9 mouse cellular contexts compared by ENCODE assay signal in the genomic region with DNA sequence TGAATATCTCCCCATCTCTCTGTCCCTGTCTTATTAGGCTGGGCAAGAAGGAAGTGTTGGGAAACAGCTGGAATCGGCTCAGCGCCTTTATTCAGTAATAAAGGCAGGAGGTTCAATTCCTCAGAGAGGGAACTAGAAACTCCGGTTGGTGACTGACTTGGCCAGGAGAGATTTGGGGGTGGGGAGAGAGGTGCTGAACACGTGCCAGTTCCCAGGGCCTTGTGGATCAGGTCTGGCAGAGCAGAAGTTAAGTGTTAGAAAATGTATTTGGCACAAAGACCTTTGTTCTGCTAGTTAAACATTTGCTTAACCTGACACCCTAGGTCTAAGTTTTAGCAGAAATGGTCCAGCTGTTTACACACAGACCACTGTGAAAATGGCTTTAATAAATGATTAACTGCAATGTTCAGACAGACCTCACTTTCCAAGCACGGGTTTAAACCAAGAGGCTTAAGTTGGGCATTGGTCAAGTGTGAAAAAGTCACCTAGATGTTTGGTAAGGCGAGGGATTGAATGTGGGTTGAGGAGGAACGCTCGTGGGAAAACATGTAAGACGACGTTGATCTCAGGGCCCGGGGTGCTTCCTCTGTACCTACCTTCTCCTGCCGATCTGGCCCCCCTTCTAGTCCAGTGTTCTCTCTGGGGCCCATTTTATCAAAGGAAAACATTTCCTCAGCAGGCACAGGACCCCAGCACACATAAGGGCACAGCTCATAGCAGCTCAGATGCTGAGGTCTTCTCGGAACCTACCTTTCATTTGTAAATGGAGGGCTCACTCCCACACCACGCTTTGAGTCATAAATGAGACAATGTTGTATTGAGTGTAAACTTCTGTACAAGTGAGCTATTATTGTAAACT. TPM values are rescaled to one million over a fixed set of nuclear protein-coding genes. Genes with fewer than 3 reads are reported as not detected.
A peak's percentile ranks its signal among the peaks of the same experiment; 100 is the strongest.
DNase-seq lines count a peak whose midpoint lies in the region; ATAC-seq lines count a peak whose summit lies in the region.
"Had no signal": no experiment of that assay in that cellular context is flagged by ENCODE, and none has a peak within 500 bp of the region (broad histone marks: within the 10 kb centered on the region; RNA-seq: fewer than 3 reads in every experiment).

No protein-coding gene starts in this region.

- no peak overlapping the region for H3K4me3 ChIP-seq in limb, embryonic 12.5 days (replicated peaks)
- H3K4me3 ChIP-seq in stomach, embryonic 15.5 days (replicated peaks) = no peak overlapping the region
- H3K4me3 ChIP-seq: erythroblast, embryonic 14.5 days had no signal

- H3K4me2 ChIP-seq in limb, embryonic 12.5 days = no peak overlapping the region
- H3K4me2 ChIP-seq in stomach, embryonic 15.5 days = peak overlapping the region; percentile 15; the same call in 1 of the 2 replicates

- H3K36me3 ChIP-seq in limb, embryonic 12.5 days = no peaks in the 10 kb centered on the region
- H3K36me3 ChIP-seq in stomach, embryonic 15.5 days = no peaks in the 10 kb centered on the region

- H3K27me3 ChIP-seq in limb, embryonic 12.5 days = no peaks in the 10 kb centered on the region
- no peaks in the 10 kb centered on the region for H3K27me3 ChIP-seq in stomach, embryonic 15.5 days (replicated peaks)

- DNase-seq in heart, adult 9 months (ENCODE audit: low spot score in 2 of 2) = peak; percentile 8 to 16
- DNase-seq in heart, postnatal 25 days (ENCODE audit: low spot score) = no peak
- peak; percentile 17 to 21 for DNase-seq in heart, postnatal 14 days
- DNase-seq in left cerebral cortex, postnatal 14 days (ENCODE audit: low spot score in 2 of 2) = no peak
- no peak for DNase-seq in frontal cortex, adult 2 months (ENCODE audit: extremely low spot score in 1 of 2, low spot score in 1 of 2)

- peaks cover 9% of the 10 kb centered on the region for H3K4me1 ChIP-seq in limb, embryonic 12.5 days (replicated peaks)
- peaks cover 10% of the 10 kb centered on the region; the same call in 1 of the 2 replicates for H3K4me1 ChIP-seq in stomach, embryonic 15.5 days

- no peak overlapping the region for H3K9ac ChIP-seq in limb, embryonic 12.5 days (replicated peaks)
- no peak overlapping the region for H3K9ac ChIP-seq in stomach, embryonic 15.5 days

- H3K9me3 ChIP-seq in limb, embryonic 12.5 days = no peaks in the 10 kb centered on the region
- no peaks in the 10 kb centered on the region for H3K9me3 ChIP-seq in stomach, embryonic 15.5 days

- ATAC-seq in limb, embryonic 12.5 days (ENCODE audit: insufficient number of reproducible peaks, insufficient read depth, low FRiP score, low TSS enrichment, low read depth) = no peak
- peak; percentile 89 for ATAC-seq in stomach, embryonic 15.5 days (ENCODE audit: insufficient read depth, low FRiP score, low read depth)
- no peak for ATAC-seq in monocyte, adult 5-6 weeks (replicated peaks; ENCODE audit: insufficient number of reproducible peaks, low FRiP score, low TSS enrichment, poor library complexity, severe bottlenecking)

- H3K27ac ChIP-seq in limb, embryonic 12.5 days = peak overlapping the region; percentile 78
- H3K27ac ChIP-seq in stomach, embryonic 15.5 days = peak overlapping the region; percentile 93

- 49% methylated on average over 14 of the region's 14 CpGs for WGBS in limb, embryonic 12.5 days
- 35% methylated on average over 14 of the region's 14 CpGs for WGBS in stomach, embryonic 15.5 days

- intact Hi-C loops in heart, postnatal 25 days (cut with DNase I) = no loop called here
- intact Hi-C loops in heart, postnatal 14 days (cut with DNase I) = no loop called here
- intact Hi-C loops in left cerebral cortex, postnatal 14 days (cut with DNase I) = no loop called here

RNA-seq across cellular contexts. Expression of a gene that starts 32.0 kb away (rescaled TPM):
- total RNA-seq in heart, postnatal 25 days (2021) = 10 to 100 TPM; 80.8 to 81.5 TPM
- 10 to 100 TPM; 77.8 to 81.7 TPM for total RNA-seq in heart, postnatal 14 days (2021)
- polyA plus RNA-seq in limb, embryonic 12.5 days (2016; fragmentation: Nextera tagmentation; extraction: Ambion mirVana) = 119 and 127 TPM in 2 replicates
- 124 and 142 TPM in 2 replicates for polyA plus RNA-seq in stomach, embryonic 15.5 days (2015; fragmentation: Nextera tagmentation; extraction: Ambion mirVana)
- 100 to 1,000 TPM; 198 to 206 TPM for total RNA-seq in left cerebral cortex, postnatal 14 days (2021)
- polyA plus RNA-seq in frontal cortex, adult 2 months (2012; rRNA removed) = 202 and 203 TPM in 2 replicates
- 120 to 326 TPM (median 130 TPM) in 3 replicates for total RNA-seq in monocyte, adult 5-6 weeks (2017)

RNA-seq across cellular contexts. Expression of a gene that starts 57.0 kb away (rescaled TPM):
- not detected for total RNA-seq in heart, postnatal 25 days (2021)
- not detected for total RNA-seq in heart, postnatal 14 days (2021)
- not detected in 2 replicates for polyA plus RNA-seq in limb, embryonic 12.5 days (2016; fragmentation: Nextera tagmentation; extraction: Ambion mirVana)
- 0.41 and 0.46 TPM in 2 replicates for polyA plus RNA-seq in stomach, embryonic 15.5 days (2015; fragmentation: Nextera tagmentation; extraction: Ambion mirVana)
- 1 to 10 TPM; 1.4 to 1.8 TPM for total RNA-seq in left cerebral cortex, postnatal 14 days (2021)
- 1.2 and 1.4 TPM in 2 replicates for polyA plus RNA-seq in frontal cortex, adult 2 months (2012; rRNA removed)
- not detected in 3 replicates for total RNA-seq in monocyte, adult 5-6 weeks (2017)
- polyA plus RNA-seq: erythroblast, embryonic 14.5 days had no signal

RNA-seq across cellular contexts. Expression of a gene that starts 59.3 kb away (rescaled TPM):
- under 1 TPM; 0.05 to 0.17 TPM for total RNA-seq in heart, postnatal 25 days (2021)
- under 1 TPM; 0.24 to 0.81 TPM for total RNA-seq in heart, postnatal 14 days (2021)
- polyA plus RNA-seq in limb, embryonic 12.5 days (2016; fragmentation: Nextera tagmentation; extraction: Ambion mirVana) = 0.21 and 0.29 TPM in 2 replicates
- polyA plus RNA-seq in stomach, embryonic 15.5 days (2015; fragmentation: Nextera tagmentation; extraction: Ambion mirVana) = 33.7 and 45.1 TPM in 2 replicates
- 10 to 100 TPM; 26.9 to 31.9 TPM for total RNA-seq in left cerebral cortex, postnatal 14 days (2021)
- polyA plus RNA-seq in frontal cortex, adult 2 months (2012; rRNA removed) = 20.0 and 21.7 TPM in 2 replicates
- 0.11 to 0.19 TPM in 2 of 3 replicates, not detected in the other for total RNA-seq in monocyte, adult 5-6 weeks (2017)

Comparison
In these comparisons a context has a peak if more than half of its experiments do, and no peak if none do; other contexts are left out.
1. DNase-seq: peak in heart, adult 9 months (2 of 2) and heart, postnatal 14 days (2 of 2); none in heart, postnatal 25 days (single experiment), left cerebral cortex, postnatal 14 days (0 of 2) and frontal cortex, adult 2 months (0 of 2).
2. RNA of a gene that starts 59.3 kb away (total RNA-seq): 26.9 to 31.9 TPM in left cerebral cortex, postnatal 14 days; 0.24 to 0.81 TPM in heart, postnatal 14 days, 0.11 to 0.19 TPM in monocyte, adult 5-6 weeks and 0.05 to 0.17 TPM in heart, postnatal 25 days; every median in the first group is over 10 times any median in the second.